ENCODE assay signal across 8 mouse cellular contexts in the genomic region with DNA sequence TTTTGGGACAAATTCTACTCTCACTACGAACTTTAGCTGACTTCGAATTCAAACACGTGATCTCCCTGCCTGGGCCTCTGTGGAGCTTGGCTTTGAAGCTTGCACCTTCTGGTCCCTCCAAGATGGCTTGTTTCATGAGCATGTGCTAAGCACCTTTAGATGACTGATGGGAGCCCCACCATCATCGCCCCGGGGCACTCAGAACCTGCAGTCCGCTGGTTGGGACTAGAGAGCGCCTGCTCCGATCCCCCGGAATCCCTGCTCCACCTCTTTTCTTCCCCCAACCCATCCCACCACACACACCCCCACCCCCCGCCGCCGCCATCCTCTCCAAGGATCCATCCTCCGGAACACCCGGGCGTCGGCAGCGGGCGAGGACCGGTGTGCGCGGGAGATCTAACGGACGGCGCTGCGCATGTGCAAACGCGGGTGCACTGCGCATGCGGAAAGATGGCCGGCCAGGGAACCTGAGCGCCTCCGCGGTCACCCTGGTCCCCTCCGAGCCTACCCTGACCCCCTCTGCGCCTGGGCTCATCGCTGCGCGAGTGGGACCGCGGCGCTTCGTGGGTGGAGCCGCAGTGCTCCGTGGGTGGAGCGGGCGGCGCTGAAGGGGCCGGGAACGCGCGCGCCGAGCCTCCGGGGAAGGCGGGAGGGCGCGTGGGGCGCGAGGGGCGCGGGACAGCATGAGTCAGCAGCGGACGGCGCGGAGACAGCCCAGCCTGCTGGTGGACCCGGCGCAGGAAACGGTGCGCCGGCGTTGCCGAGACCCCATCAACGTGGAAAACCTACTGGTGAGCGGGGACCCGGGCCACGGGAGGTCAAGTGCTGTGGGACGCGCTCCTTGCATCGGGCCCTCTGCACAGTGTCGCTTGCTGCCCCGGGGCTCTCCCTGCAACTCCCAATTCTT. TPM values are rescaled to one million over a fixed set of nuclear protein-coding genes. Genes with fewer than 3 reads are reported as not detected.
DNase-seq lines count a peak whose midpoint lies in the region; ATAC-seq and TF ChIP-seq lines count a peak whose summit lies in the region.

A gene (plus strand): TSS at position 439 of the 907 bp plus-strand sequence.

- peak; percentile 77 to 84 for DNase-seq in B cell, adult 2 months
- DNase-seq in brain, embryonic 14.5 days (ENCODE audit: low read depth): peak; percentile 89
- DNase-seq in liver, adult 2 months (ENCODE audit: extremely low read depth, low read depth, low spot score): peak; percentile 36
- peak; percentile 68 to 69 for DNase-seq in spleen, postnatal 36 days (ENCODE audit: low spot score in 2 of 2)

- WGBS in heart, embryonic 11.5 days (ENCODE audit: insufficient replicate concordance): 6% methylated on average over 70 of the region's 81 CpGs
- WGBS in kidney, embryonic 16.5 days: 6% methylated on average over 67 of the region's 81 CpGs
- WGBS in liver, adult 2 months: 7% methylated on average over 79 of the region's 81 CpGs

- H3K4me1 ChIP-seq in heart, embryonic 11.5 days (ENCODE audit: control insufficient read depth, insufficient read depth, low read length): peaks cover 3% of the 10 kb centered on the region; the same call in 1 of the 2 replicates
- H3K4me1 ChIP-seq in kidney, embryonic 16.5 days (ENCODE audit: insufficient read depth, low read length): peaks cover 17% of the 10 kb centered on the region
- peaks cover 4% of the 10 kb centered on the region for H3K4me1 ChIP-seq in liver, adult 2 months (ENCODE audit: control insufficient read depth, insufficient read depth, low read length)

- H3K4me3 ChIP-seq in heart, embryonic 11.5 days (ENCODE audit: low read depth, low read length): peak within 1 kb of the TSS; percentile 57
- peak within 1 kb of the TSS; percentile 81 for H3K4me3 ChIP-seq in kidney, embryonic 16.5 days (ENCODE audit: low read length)
- H3K4me3 ChIP-seq in liver, adult 2 months (ENCODE audit: insufficient read depth, low read depth, low read length): peak within 1 kb of the TSS; percentile 96

- peak within 1 kb of the TSS; percentile 82 for H3K4me2 ChIP-seq in heart, embryonic 11.5 days
- H3K4me2 ChIP-seq in kidney, embryonic 16.5 days (replicated peaks; ENCODE audit: low read depth, low read length): peak within 1 kb of the TSS; percentile 87

- peaks cover 15% of the 10 kb centered on the region for H3K27me3 ChIP-seq in heart, embryonic 11.5 days (ENCODE audit: control insufficient read depth, insufficient read depth, low read length)
- H3K27me3 ChIP-seq in kidney, embryonic 16.5 days (ENCODE audit: insufficient read depth, low read length): peaks cover 24% of the 10 kb centered on the region
- H3K27me3 ChIP-seq in liver, adult 2 months (ENCODE audit: control insufficient read depth, insufficient read depth, low read length): no peaks in the 10 kb centered on the region

- peaks cover 6% of the 10 kb centered on the region; the same call in 1 of the 2 replicates for H3K79me2 ChIP-seq in liver, adult 2 months (ENCODE audit: control insufficient read depth, insufficient read depth, low read length)

- H3K9ac ChIP-seq in heart, embryonic 11.5 days (ENCODE audit: low read depth, low read length): peak within 1 kb of the TSS; percentile 80
- peak within 1 kb of the TSS; percentile 94 for H3K9ac ChIP-seq in kidney, embryonic 16.5 days (replicated peaks; ENCODE audit: low read length)
- peak within 1 kb of the TSS; percentile 96 for H3K9ac ChIP-seq in liver, adult 2 months (ENCODE audit: low read depth, low read length)

- H3K9me3 ChIP-seq in heart, embryonic 11.5 days (replicated peaks; ENCODE audit: control insufficient read depth, low read length): no peaks in the 10 kb centered on the region
- H3K9me3 ChIP-seq in kidney, embryonic 16.5 days (ENCODE audit: low read length): no peaks in the 10 kb centered on the region

- no peak for TF ChIP-seq CTCF in brain, embryonic 14.5 days (IDR thresholded peaks at IDR 0.05; ENCODE audit: borderline replicate concordance, extremely low read depth, insufficient read depth, insufficient read length)
- TF ChIP-seq CTCF in liver, adult 2 months (IDR thresholded peaks at IDR 0.05; ENCODE audit: low read depth, low read length): no peak

- peak; percentile 47; the same call in 1 of the 2 replicates for TF ChIP-seq POLR2A in brain, embryonic 14.5 days (IDR thresholded peaks at IDR 0.05; ENCODE audit: borderline replicate concordance, extremely low read depth, insufficient read depth, insufficient read length, poor library complexity, severe bottlenecking)
- peak; percentile 53; the same call in 1 of the 2 replicates for TF ChIP-seq POLR2A in liver, adult 2 months (IDR thresholded peaks at IDR 0.05; ENCODE audit: extremely low read depth, insufficient read depth, low read length)

- H3K36me3 ChIP-seq in heart, embryonic 11.5 days (ENCODE audit: control insufficient read depth, insufficient read depth, low read length): peaks cover 5% of the 10 kb centered on the region; the same call in 1 of the 2 replicates
- peaks cover 6% of the 10 kb centered on the region; the same call in 1 of the 2 replicates for H3K36me3 ChIP-seq in kidney, embryonic 16.5 days (ENCODE audit: insufficient read depth, low read length)
- H3K36me3 ChIP-seq in liver, adult 2 months (ENCODE audit: control insufficient read depth, insufficient read depth, low read length): no peaks in the 10 kb centered on the region

- ATAC-seq in erythroblast, adult 5-6 weeks (replicated peaks; ENCODE audit: low FRiP score, poor library complexity, severe bottlenecking): peak; percentile 81
- peak; percentile 76 for ATAC-seq in heart, embryonic 11.5 days (replicated peaks; ENCODE audit: insufficient number of reproducible peaks, low FRiP score, low TSS enrichment)
- peak; percentile 86 for ATAC-seq in kidney, embryonic 16.5 days (ENCODE audit: low FRiP score, low TSS enrichment)
- ATAC-seq in monocyte, adult 5-6 weeks (replicated peaks; ENCODE audit: insufficient number of reproducible peaks, low FRiP score, low TSS enrichment, poor library complexity, severe bottlenecking): peak; percentile 62

- peak within 1 kb of the TSS; percentile 64; the same call in 1 of the 2 replicates for H3K27ac ChIP-seq in heart, embryonic 11.5 days (ENCODE audit: low read depth, low read length)
- H3K27ac ChIP-seq in kidney, embryonic 16.5 days (ENCODE audit: low read length): no peak within 1 kb of the TSS
- no peak within 1 kb of the TSS for H3K27ac ChIP-seq in liver, adult 2 months (replicated peaks; ENCODE audit: insufficient read depth, low read depth, low read length)

RNA-seq across cellular contexts. Expression of the gene that starts here (rescaled TPM):
- 40.6 and 45.3 TPM in 2 replicates for polyA plus RNA-seq in brain, embryonic 14.5 days (2012; rRNA removed)
- total RNA-seq in erythroblast, adult 5-6 weeks (2015; ENCODE audit: low replicate concordance): 7.7 and 10.4 TPM in 2 replicates
- 6.1 and 12.4 TPM in 2 replicates for total RNA-seq in erythroblast, adult 5-6 weeks (2017; ENCODE audit: low replicate concordance)
- 56.0 and 59.7 TPM in 2 replicates for polyA plus RNA-seq in heart, embryonic 11.5 days (2014; fragmentation: Nextera tagmentation; extraction: Ambion mirVana)
- polyA plus RNA-seq in kidney, embryonic 16.5 days (2015; fragmentation: Nextera tagmentation; extraction: Ambion mirVana): 41.7 and 45.1 TPM in 2 replicates
- 8.8 and 11.5 TPM in 2 replicates for total RNA-seq in liver, adult 2 months (2014; rRNA removed)
- polyA plus RNA-seq in liver, adult 2 months (2012; rRNA removed): 10.8 and 10.9 TPM in 2 replicates
- total RNA-seq in monocyte, adult 5-6 weeks (2017): 6.2 to 12.3 TPM (median 8.9 TPM) in 3 replicates

Comparison
In these comparisons a context has a peak if more than half of its experiments do, and no peak if none do; other contexts are left out.
1. DNase-seq: peak in every context shown above with its lines; median percentile 89 in brain, embryonic 14.5 days; 80 in B cell, adult 2 months; 68 in spleen, postnatal 36 days; 36 in liver, adult 2 months.